Mouse (Mus musculus): ENCODE results near the gene Snx29.

Snx29 gene

DNA sequence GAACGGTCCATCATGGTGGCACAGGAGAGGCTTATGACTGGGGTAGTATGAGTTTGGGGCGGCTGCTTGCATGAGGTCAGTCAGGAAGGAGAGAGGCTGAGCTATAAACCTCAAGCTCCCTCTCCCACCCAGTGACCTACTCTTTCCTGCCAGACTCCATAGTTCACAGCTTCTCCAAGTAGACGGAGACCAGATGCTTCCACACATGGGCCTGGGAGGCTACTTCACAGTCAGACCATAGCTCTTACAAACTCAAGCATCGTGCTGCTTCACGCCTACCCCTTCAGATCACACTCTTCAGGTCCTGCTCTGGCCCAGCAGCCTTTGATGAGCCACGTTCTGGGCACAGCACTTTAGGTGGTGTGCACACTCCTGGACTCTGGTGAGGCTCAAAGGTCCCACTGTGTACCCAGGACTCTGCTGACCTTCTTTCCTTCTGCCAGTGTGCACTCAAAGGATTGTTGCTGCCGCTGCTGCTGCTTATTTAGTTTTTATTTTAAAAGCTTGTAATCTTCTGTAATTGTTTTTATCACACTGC, 313.6 kb downstream of the Snx29 start:
- DNase-seq (ENCODE audit: low read depth, low spot score) = no peak

DNA sequence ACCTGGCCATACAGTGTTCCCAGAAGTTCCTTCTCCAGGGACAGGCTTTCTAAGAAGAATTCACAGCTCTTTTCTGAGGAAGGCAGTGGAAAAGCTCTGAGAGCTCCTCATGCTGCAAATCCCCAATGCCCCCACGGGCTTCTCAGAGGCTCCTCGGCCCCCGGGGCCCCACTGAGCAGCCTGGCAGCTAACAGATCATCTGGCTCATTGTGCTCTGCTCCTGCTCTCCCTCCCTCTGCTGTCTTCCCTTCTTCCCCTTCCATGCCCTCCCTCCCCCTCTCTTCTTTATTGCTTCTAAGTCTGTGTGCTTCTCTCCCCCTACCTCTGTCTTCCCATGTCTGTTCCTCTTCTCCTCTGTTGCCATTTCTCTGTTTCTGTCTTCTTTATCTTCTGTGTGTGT, 314.2 kb downstream of the Snx29 start:
- DNase-seq (ENCODE audit: low read depth, low spot score) = no peak

GRCm38 (mm10) chr16:11637794-11638193, 315.1 kb downstream of the Snx29 start:
- no peak for DNase-seq (ENCODE audit: low read depth, low spot score)

DNA sequence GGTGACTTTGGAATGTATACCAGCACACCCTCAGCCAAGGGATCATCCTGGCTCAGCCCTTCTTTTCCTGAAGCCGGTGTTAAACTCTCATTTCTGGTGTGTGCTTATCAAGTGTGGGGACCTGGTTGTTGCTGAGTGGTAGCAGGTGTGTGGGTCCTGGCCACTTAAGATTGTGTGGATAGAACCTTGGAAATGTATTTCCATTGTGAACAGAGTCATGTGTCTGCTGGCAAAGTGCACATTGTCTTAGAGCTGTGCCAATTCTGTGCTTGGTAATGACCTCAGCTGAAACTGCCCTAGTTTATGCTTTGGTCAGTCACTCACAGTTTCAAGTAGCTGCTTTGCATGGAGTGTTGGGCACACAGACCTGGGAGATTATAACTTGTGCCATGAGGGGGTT, 316.0 kb downstream of the Snx29 start:
- DNase-seq (ENCODE audit: low read depth, low spot score) = no peak

DNA sequence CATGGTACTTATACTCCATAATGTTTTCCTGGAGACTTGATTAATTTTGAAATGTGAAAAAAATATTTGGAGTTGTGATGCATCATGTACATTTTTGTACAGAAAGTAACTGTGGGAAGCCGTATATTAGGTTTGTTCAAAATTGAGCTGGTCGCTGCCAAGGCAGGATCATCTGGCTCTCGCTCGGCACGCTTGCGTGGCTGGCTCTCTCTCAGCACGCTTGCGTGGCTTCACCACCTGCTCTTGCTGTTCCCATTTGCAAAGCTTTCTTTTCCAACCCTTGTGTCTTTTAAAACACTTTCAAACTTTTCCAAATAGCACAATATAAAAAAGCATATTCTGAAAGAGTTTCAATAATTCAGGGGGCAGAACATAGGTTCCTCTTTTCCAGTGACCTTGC, 317.2 kb downstream of the Snx29 start:
- no peak for DNase-seq (ENCODE audit: low read depth, low spot score)

DNA sequence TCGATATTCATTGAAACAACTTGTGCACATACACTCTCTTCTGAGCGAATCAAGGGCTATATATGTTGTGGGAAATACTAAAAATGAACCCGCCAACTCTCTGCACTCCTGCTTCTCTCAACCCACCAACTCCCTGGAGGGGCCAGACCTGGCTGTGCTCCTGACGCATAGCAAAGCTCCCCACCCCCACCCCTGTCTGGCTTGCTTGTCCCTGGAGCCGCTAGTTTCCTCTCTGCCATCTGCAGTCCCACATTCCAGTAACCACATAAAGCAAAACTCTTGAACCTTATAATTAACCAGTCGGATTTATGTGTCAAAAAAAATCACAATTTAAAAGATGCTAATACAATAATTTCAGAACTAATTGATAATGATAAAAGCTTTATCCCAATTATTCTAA, 320.9 kb downstream of the Snx29 start:
- no peak for DNase-seq (ENCODE audit: low read depth, low spot score)

DNA sequence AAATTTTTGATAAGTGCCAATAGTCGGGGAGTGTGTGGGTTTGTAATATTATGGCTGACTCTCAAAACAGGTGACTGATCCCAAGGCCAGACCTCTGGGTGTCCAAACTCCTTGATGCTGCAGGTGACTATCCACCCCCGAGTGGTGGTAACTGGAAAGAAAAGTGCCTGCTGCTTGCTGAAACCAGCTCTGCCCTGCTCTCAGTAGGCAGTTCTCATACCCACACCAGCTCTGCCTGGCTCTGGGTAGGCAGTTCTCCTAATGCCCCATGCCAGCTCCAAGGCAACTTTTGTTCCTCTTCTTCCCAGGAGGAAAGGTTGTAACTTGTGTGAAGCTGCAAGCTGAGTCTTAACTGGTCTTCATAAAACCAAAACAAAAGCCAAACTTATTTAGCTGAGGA, 321.7 kb downstream of the Snx29 start:
- DNase-seq (ENCODE audit: low read depth, low spot score) = no peak

DNA sequence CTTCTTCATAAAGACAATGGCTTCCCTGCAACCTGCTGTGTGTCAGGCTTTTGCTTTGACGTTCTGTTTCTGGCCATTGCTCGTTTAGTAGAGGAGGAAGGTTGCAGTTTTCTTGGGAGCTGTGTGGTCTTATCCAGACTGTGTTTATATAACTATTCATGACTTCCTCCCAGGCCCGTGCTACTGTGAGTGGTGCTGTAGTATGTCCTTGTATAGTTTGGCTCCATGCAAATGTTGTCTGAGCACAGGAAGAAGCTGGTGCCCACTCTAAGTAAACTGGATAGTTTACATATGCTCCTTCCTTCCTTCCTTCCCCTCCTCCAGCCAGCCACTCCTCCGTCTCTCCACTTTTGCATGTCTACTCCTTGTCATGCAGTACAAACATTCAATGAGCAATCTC, 323.0 kb downstream of the Snx29 start:
- no peak for DNase-seq (ENCODE audit: low read depth, low spot score)

DNA sequence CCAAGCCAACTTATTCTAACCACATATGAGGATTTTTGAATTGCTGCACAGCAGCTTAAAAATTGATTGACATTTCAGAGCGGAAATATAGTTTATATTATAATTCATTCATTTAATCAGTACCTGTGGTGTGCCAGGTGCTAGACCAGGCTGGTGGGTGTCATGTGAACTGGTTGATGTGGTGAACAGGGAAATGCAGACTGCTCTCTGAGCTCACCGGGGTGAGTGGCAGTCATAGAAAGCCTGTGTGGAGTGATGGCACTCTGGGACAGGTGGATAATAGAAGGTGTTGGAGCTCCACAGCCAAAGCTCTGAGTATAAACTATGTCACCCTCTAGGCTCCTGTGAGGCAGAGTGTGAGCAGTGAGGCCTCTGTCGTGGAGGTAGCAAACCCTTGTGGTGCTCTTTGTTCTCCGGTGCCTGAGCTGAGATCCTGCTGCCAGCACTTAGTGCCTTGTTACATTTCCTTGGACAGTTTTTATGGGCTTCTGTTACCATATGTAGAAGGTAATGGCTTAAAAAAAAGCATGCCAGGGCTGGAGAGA, 324.1 kb downstream of the Snx29 start:
- DNase-seq (ENCODE audit: low read depth, low spot score) = no peak

DNA sequence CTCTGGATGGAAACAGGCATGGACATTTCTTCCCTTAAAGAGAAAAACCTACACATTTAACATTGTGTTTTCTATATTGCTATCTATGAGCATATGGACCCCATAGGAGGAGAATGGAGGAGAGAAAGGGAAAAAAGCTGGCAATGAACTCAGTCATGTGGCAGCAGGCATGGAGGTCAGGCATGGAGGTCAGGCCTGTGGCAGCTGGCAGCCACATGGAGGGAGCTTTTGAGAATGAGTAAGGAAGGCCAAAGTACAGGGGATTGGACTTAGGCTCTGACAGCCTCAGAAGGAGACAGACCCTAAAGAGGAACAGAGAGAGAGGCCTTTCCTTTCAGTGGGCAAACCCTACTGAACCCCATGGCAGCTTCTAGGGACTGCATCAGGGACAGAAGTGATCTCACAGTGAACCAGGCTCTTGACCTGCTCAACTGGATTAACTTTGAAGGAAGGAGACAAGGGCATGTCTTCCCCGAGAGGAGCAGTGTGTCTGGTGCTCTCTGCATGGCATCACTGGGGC, 325.5 kb downstream of the Snx29 start:
- peak; percentile 67 for DNase-seq (ENCODE audit: low read depth, low spot score)

DNA sequence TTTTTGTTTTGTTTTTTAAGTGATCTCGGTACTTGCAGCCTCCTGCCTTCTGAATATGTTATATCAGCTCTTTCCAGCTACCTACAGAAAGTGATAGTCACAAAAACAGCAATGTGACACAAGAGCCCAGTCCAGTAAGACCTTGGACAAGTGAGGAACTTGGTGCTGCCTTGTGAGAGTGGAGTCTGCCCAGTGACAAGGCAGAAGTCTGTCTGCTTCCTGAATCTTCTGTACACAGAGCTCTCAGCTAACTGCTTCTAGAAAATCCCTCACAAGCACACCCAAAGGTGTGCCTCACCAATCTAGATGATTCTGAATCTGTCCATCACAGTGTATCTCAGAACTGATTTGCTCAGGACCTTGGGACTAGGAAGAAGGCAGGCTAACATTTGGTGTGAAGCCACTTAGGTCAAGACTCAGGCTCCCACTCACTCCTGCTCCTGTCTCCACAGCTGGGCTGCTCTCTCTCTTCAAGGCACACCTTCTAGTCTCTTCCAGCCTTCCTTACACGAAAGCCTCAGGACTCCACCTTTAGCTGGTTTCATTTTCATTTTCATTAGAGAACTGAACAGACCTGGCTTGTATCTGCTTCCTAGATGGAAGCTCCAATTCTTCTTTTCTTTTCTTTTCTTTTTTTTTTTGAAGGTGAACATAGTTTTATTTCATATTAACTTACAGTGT, 330.1 kb downstream of the Snx29 start:
- DNase-seq (ENCODE audit: low read depth, low spot score) = no peak

- no peak for DNase-seq (ENCODE audit: low read depth, low spot score)
Observed at GRCm38 (mm10) chr16:11655893-11656292, 333.2 kb downstream of the Snx29 start.

DNA sequence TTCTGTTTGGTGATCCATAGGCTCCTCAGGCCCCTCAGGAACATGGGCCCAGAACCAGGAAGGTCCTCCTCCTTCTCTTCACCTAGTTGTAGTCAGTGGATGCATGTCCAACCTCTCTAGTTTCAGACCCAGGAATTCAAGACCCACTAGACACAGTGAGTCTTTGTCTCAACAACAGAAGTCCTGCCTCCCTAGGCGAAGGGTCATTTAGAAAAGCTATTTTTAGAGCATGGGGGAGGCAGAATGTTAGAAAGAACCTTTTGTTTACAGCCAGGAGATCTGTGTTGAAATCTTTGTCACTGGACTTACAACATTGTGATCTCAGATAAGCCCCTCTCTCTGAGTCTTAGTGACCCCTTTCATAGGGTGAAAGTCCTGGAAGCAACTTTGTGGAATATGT, 334.4 kb downstream of the Snx29 start:
- peak; percentile 43 for DNase-seq (ENCODE audit: low read depth, low spot score)

DNA sequence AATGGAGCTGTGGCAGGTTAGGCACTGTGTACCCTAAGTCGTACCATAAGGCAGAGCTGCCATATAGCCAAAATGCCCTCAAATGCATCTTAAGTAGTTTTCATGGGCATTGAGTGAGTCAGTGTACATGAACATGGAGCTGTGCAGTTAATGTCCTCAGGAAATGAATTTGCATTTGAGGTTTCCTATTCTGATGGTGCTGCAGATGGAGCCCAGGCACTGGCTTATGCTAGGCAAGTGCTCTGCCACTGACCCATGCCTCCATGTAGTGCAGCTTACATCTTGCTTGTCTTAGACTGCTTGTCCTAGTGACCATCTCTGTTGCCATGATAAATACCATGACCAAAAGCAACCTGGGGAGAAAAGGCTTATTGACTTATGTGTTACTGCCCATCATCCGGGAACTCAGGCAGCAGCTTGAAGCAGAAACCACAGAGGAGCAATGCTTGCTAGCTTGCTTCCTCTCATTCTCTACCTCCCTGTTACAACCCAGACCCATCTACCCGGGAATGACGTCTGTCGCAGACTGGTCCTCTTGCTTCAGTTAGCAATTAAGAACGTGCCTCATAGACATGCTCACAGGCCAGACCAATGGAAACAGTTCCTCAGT, 336.5 kb downstream of the Snx29 start:
- no peak for DNase-seq (ENCODE audit: low read depth, low spot score)

- DNase-seq (ENCODE audit: low read depth, low spot score) = no peak
Observed at GRCm38 (mm10) chr16:11664896-11665705, 342.4 kb downstream of the Snx29 start.

- no peak for DNase-seq (ENCODE audit: low read depth, low spot score)
Observed at GRCm38 (mm10) chr16:11665869-11666268, 343.2 kb downstream of the Snx29 start.

DNA sequence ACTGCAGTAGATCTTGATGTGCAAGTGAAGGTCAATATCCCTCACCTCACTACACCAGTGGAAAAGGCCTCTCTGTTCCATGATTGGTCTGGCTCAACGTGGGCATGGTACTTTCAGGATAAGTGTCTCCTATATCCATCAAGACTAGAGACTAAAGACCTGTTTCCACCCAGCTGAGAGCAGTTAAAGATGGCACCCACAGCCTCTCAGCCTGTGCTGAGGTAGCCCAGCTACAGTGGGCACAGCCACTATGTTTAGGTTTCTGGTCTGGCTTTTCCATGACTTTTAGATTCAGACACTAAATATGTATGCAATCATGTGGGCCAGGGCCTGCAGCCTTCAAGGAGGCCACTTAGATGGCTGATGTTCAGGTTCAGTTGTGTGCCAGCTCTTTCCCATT, 345.7 kb downstream of the Snx29 start:
- DNase-seq (ENCODE audit: low read depth, low spot score) = no peak

DNA sequence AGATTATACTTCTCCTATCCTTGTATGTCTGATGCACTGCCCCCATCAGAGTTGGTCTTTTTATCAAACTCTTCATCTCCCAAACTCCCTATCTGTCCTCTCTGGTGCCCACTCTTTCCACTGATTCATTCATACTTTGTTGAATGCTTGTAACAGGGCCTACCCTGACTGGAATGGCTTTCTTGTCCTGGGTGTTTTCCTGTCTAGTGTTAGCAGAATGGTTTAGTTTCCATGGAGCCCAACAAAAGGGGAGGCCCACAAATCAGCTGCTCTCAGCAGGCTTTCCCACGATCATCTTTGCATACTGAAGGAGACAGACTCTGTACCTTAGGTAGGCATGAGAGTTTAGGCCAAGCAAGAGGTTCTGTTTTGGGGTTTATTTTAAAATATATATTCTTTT, 346.2 kb downstream of the Snx29 start:
- no peak for DNase-seq (ENCODE audit: low read depth, low spot score)

GRCm38 (mm10) chr16:11670251-11670970, 347.7 kb downstream of the Snx29 start:
- DNase-seq (ENCODE audit: low read depth, low spot score) = no peak

GRCm38 (mm10) chr16:11670971-11671310, 348.2 kb downstream of the Snx29 start:
- DNase-seq (ENCODE audit: low read depth, low spot score) = no peak

- DNase-seq (ENCODE audit: low read depth, low spot score) = no peak
Observed at GRCm38 (mm10) chr16:11676006-11676405, 353.3 kb downstream of the Snx29 start.

DNA sequence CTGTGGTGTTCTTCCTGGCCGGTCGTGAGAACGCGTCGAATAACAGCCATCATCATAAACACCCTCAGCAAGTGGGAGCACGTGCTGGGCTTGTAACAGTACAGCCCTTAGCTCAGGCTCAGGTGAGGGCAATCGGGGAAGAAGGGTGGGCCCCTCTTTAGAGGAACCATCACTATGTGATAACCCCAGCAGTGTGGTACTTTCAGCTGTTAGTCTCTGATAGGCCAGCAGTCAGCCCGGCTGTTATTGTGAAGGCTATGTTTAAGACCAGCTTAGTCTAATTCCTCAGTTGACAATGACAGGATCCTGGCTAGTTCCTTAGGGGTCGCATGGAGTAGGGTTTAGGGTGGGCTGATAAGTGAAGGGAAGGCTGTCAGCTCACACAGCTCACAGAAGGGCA, 362.6 kb downstream of the Snx29 start:
- no peak for DNase-seq (ENCODE audit: low read depth, low spot score)
